Mouse (Mus musculus): ENCODE measurements around the gene Peli2. TPM values are rescaled to one million over a fixed set of nuclear protein-coding genes. Genes with fewer than 3 reads are reported as not detected.

Peli2 gene
- total and polyA plus RNA-seq, 3 experiments, result not detected

- Histone ChIP-seq H3K4me2 (ENCODE audit: insufficient read depth, low read depth, poor library complexity, severe bottlenecking) (no peak overlapping the region), H3K27ac (ENCODE audit: insufficient read depth, low read depth) (no peak overlapping the region), H3K9me3 (replicated peaks; ENCODE audit: low read length) (no peaks in the 10 kb centered on the region), H3K4me1 (ENCODE audit: control insufficient read depth in 1 of 2, insufficient read depth in 2 of 2) (no peaks in the 10 kb centered on the region), H3K79me2 (replicated peaks; ENCODE audit: control insufficient read depth, extremely low read depth, insufficient read depth, poor library complexity, severe bottlenecking) (no peaks in the 10 kb centered on the region), H3K36me3 (replicated peaks in 1 of 2; ENCODE audit: control insufficient read depth in 1 of 2, insufficient read depth in 1 of 2, low read length in 1 of 2) (no peaks in the 10 kb centered on the region), H3K27me3 (replicated peaks) (no peaks in the 10 kb centered on the region), H3K9ac (ENCODE audit: insufficient read depth, low read depth) (no peak overlapping the region), H3K4me3 (replicated peaks in 1 of 3; ENCODE audit: low read depth in 2 of 3, low read length in 2 of 3, poor library complexity in 1 of 3) (no peak overlapping the region)
- peak; percentile 11 for DNase-seq (ENCODE audit: extremely low read depth)
- no peak for TF ChIP-seq RCOR1 (conservative IDR thresholded peaks at IDR 0.05; ENCODE audit: low read depth, low read length)
- TF ChIP-seq BHLHE40 (IDR thresholded peaks at IDR 0.05; ENCODE audit: low read depth, low read length), result no peak
- TF ChIP-seq MAFK (IDR thresholded peaks at IDR 0.05; ENCODE audit: insufficient replicate concordance, low read length), result no peak
- TF ChIP-seq NRF1 (IDR thresholded peaks at IDR 0.05; ENCODE audit: low read depth, low read length), result no peak
- no peak for TF ChIP-seq PAX5 (IDR thresholded peaks at IDR 0.05; ENCODE audit: low read length)
- no peak for TF ChIP-seq ZNF384 (IDR thresholded peaks at IDR 0.05; ENCODE audit: low read depth, low read length)
- TF ChIP-seq UBTF (IDR thresholded peaks at IDR 0.05; ENCODE audit: low read depth, low read length), result no peak
- TF ChIP-seq JUND (conservative IDR thresholded peaks at IDR 0.05; ENCODE audit: low read depth, low read length), result no peak
- no peak for TF ChIP-seq E2F4 (IDR thresholded peaks at IDR 0.05; ENCODE audit: insufficient replicate concordance, low read depth, low read length)
- peak; percentile 33 to 54; a peak in 3 of 4 replicates for TF ChIP-seq CTCF (conservative IDR thresholded peaks at IDR 0.05 in 1 of 2, IDR thresholded peaks at IDR 0.05 in 1 of 2; ENCODE audit: low read depth in 2 of 2, low read length in 2 of 2)
- no peak for TF ChIP-seq POLR2A (IDR thresholded peaks at IDR 0.05; ENCODE audit: low read depth, low read length)
- no peak for TF ChIP-seq ETS1 (conservative IDR thresholded peaks at IDR 0.05; ENCODE audit: low read depth, low read length)
- TF ChIP-seq POLR2AphosphoS2 (IDR thresholded peaks at IDR 0.05; ENCODE audit: low read depth, low read length), result no peak
- no peak for TF ChIP-seq IRF4 (IDR thresholded peaks at IDR 0.05; ENCODE audit: low read depth, low read length)
- no peak for TF ChIP-seq JUN (IDR thresholded peaks at IDR 0.05; ENCODE audit: insufficient read depth, low read depth, low read length)
- no peak for TF ChIP-seq KAT2A (IDR thresholded peaks at IDR 0.05; ENCODE audit: insufficient replicate concordance, low read length)
- no peak for TF ChIP-seq MAX (IDR thresholded peaks at IDR 0.05; ENCODE audit: low read length)
- peak; percentile 7 for TF ChIP-seq RAD21 (IDR thresholded peaks at IDR 0.05; ENCODE audit: low read depth, low read length)
- no peak for TF ChIP-seq ELF1 (IDR thresholded peaks at IDR 0.05; ENCODE audit: low read depth, low read length)
- no peak for TF ChIP-seq CHD1 (IDR thresholded peaks at IDR 0.05; ENCODE audit: low read depth, low read length)
- no peak for TF ChIP-seq GABPA (IDR thresholded peaks at IDR 0.05; ENCODE audit: insufficient replicate concordance, low read depth, low read length)
- no peak for TF ChIP-seq MAZ (IDR thresholded peaks at IDR 0.05; ENCODE audit: low read depth, low read length)
- no peak for TF ChIP-seq ZMIZ1 (IDR thresholded peaks at IDR 0.05; ENCODE audit: low read depth, low read length)
- peak; percentile 32; the same call in 1 of the 2 replicates for TF ChIP-seq SMC3 (IDR thresholded peaks at IDR 0.05; ENCODE audit: low read depth, low read length)
- TF ChIP-seq MYC (IDR thresholded peaks at IDR 0.05; ENCODE audit: low read depth, low read length), result no peak
- no peak for TF ChIP-seq NELFE (IDR thresholded peaks at IDR 0.05; ENCODE audit: low read depth, low read length)
- in situ Hi-C loops (cut with MboI; ENCODE audit: low pct_ligation_motif_present, low pct_unique_long_range_greater_than_20kb, low sequenced_read_pairs), result no loop called here
- dilution Hi-C loops (cut with MboI; ENCODE audit: extremely low pct_ligation_motif_present, extremely low pct_unique_long_range_greater_than_20kb, low sequenced_read_pairs), result no loop called here
Observed at GRCm38 (mm10) chr14:48169970-48170369, 49.3 kb downstream of the Peli2 start.
